Mouse (Mus musculus) cerebellum, adult 11 months (tissue): ENCODE results near the gene Ankmy1.

Experiments
- DNase-seq: peaks from one replicate; pipeline ENCODE4 v3.0.0; 2022

The Ankmy1 gene

DNA sequence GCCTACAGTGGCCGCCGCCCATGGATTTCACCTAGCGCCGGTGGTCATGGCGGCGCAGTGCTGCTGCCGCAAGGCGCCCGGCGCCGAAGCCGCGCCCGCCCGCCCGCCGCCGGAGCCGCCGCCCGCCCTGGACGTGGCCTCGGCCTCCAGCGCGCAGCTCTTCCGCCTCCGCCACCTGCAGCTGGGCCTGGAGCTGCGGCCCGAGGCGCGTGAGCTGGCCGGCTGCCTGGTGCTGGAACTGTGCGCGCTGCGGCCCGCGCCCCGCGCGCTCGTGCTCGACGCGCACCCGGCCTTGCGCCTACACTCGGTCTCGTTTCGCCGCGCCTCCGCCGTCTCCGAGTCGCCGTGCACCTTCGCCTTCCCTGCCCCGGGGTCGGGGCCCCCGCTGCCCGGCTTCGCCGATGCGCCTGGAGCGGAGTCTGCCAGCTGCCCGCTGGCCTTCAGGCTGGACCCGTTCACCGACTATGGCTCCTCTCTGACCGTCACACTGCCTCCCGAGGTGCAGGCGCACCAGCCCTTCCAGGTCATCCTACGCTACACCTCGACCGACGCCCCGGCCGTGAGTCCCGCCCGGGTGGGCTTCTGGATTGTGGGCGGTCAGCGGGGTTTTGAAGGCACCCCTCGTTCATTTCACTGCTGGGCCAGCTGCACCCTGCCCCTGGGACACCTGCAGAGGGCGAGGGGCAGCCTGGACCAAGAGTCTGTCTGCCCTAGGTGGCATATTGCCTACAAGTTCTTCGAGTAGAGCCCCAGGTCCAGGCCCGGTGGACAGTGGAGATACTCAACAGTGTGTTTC lies 8.4 kb upstream of the Ankmy1 start:
- DNase-seq = peak; percentile 79

DNA sequence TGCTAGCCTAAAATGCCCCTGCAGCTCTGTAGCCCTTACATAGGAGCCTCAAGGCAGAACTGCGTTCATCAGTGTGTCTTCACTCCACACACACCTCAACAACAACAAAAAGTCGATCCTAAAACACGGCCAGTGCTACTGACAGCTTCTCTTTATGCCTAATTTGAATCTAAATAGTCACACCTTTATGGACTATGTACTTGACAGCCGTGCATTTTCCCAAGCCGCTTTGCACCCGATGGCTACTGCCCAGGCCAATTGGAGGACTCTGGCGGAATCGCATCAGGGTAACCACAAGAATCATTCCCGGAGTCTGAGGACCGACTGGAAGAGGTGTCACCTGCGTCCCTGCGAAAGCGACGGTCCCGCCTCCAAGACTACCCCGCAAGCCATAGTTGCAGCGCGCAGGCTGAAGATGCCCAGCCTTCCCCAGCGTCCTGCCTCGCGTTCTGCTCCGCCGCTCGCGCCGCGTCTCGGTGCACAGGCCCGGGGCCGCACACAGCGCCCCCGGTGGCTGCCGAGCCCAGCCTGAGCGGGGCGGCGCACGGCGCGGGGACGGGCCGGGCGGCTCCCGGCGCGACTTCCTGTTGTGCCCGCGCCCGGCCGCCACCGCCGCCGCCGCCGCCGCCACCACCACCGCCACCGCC lies 7.7 kb upstream of the Ankmy1 start, which contains the start of gene Rnpepl1:
Rnpepl1 (plus strand) TSS at position 545 of the 647 bp plus-strand sequence.
- peak; percentile 80 for DNase-seq

DNA sequence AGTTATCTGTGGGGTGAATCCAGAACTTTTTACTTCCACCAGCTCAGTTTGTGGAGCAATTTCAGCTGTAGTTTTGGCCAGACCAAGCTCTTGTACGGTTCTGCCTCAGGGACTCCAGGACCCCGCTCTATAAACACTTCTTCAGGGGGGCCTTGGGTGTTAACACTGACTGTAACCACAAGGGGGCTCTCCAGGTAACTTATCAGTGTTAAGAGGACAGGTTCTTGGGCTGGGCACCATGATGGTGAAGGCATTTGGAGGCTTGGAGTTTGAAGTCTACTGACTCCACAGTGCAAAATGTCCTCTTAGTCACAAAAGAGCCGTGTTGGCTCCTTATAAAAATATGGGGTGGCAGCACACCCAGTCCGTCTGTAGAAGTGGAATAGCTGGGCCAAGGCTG lies 6.4 kb upstream of the Ankmy1 start:
- no peak for DNase-seq

DNA sequence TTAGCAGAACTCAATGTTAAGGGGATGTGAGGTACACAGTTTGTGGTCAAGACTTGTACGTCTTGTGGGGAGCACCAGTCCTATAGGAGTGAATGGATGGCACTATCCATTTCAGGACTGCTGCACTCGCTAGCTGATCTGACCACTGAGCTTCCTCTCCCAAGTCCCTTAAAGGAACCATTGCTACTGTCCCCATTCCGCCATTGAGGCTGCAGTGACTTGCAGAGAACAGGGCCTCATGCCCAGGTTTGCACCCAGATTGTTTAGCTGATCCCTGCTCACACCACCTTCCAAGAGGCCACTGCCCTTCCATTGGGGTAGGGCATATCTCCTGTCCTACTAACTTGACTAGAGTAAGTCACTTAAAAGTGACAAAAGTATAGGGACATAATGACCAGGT lies 6.0 kb upstream of the Ankmy1 start:
- DNase-seq = no peak

DNA sequence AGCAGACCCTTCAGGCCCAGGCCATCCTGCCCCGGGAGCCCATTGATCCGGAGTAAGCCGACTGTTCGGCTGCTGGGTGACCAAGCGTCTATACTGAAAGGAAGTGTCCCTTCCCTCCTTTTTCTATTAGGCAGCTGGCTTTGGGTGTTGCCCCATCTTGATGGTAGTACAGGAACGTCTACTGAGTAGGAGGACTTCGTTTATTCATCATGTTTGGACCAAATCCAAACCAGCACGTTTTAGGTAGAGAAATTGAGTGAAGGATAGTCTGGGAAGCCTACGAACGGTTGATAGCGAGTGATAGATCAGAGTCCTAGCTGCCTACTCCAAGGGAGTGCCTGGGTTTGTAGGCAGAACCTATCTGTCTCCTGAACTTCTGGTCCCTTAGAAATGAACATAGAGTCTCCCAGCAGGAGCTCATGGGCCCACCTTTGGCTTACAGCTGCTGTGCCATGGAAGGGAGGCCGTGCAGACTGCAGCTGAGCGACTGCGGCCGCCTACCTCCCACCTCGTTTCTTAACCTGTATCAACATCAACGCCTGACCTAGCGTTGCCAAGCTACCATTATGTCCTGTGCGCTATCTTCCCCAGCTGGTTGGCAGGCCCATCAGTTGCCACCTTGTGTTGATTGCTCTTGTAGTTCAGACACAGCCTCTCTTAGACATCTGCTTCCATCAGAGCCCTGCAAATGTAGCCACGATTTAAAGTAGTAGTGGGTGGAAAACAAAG lies 5.1 kb upstream of the Ankmy1 start:
- DNase-seq = no peak

DNA sequence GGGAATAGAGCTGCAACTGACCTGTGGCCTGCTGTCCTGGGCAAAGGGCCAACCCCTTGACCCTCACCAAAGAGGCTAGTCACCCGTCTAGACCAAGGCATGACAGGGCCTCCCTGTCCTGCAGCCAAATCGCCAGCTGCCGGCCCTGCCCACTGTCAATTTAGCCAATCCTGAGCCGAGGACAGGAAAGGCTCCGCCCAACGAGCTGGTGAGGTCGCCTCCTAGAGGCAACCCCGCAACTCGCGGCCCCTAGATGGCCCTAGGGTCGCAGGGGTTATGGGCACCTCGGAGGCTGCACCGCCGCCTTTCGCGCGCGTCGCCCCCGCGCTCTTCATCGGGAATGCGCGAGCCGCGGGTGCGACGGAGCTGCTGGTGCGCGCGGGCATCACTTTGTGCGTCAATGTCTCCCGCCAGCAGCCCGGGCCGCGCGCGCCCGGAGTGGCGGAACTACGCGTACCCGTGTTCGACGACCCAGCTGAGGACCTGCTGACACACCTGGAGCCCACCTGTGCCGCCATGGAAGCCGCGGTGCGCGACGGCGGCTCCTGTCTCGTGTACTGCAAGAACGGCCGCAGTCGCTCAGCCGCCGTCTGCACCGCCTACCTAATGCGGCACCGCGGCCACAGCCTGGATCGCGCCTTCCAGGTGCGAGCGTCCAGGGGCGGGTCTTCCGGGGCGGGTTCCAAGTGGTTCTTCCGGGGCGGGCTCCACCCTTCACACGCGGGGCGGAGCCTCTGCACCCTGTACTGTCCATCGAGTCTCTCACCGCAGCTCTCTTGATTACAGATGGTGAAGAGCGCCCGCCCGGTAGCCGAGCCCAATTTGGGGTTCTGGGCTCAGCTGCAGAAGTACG lies 4.3 kb upstream of the Ankmy1 start, which contains the start of gene Dusp28:
Dusp28 (plus strand) TSS at position 203 of the 853 bp plus-strand sequence.
- DNase-seq = peak; percentile 88

DNA sequence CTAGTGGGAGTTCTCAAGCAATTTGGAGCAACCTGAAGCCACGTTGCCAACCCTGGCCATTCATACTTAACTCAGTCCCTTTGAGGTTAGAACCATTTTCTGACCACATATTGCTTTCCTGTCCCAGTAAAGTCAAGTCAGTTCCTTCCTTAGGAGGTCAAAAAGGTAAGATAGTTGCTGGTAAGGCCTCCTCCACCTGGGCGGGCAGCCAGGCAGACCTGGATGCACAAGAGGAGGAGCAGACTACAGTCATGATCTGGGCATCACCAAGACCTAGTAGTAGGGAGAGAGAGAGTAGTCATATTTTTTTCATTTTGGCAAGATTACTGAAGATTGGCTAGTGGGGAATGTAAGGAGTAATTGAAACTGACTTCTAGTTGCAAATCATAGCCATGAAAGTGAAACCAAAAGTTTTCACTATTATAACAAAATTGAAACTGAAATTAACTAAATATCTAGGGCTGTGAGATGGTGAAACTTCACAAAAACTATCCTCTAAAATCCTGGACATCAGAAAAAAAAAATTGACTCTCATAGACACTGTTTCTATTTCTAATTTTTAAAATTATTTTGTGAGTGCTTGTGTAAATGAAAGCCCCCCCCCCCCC lies 3.1 kb upstream of the Ankmy1 start:
- DNase-seq = no peak

DNA sequence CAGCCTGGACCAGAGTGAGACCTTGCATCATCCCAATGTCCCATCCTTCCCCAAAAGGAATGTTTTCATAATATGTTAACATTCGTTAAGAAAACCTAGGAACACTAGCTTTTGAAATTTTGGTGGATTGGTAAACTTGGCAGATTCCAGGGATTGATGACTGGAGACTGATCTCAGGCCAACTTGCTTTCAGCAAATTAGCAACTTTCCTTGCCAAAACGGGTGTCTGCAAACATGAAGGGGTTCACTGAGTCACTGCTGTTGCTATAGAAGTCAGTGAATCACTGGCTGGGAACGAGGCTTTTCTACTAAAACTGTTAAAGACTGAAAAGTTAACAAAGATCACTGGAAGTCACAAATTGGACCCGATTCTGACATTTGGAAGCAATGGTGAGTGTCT lies 921 bp upstream of the Ankmy1 start:
- no peak for DNase-seq

DNA sequence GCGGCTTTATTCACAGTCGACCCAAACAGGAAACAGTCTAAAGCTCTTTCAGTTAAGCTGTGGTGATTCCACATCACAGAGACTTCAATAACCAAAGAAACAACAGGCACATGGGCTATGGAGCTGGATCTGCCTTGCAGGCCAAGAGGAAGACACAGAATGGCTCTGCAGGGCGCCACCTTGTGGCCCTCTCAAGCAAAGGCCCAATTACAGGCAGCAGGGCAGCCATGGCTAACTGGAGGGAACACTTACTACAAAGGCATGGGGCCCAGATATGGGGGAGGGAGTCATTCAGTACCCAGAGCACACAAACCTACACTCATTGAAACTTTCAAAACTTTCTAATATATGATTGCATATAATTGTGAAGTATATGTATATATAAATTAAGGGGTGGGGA lies 7.6 kb downstream of the Ankmy1 start:
- DNase-seq = peak; percentile 87

DNA sequence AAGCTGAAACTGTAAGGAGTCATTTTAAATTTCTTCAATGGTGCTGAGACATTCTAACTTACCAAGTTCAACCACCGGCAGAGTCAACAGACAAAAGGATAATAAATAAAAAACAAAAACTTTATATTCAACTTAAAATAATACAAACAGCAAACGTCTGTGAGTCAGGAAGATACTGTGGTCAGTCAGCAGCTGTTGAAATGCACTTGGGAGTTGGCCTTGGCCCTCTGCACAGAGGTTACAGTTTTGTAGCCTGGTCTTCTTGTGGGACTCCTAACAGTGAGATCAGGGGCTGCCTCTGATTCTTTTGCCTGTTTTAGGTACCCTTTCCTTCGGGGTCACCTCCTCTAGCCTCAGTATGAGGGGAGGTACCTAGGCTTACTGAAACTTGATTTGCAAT lies 8.8 kb downstream of the Ankmy1 start:
- DNase-seq = no peak

DNA sequence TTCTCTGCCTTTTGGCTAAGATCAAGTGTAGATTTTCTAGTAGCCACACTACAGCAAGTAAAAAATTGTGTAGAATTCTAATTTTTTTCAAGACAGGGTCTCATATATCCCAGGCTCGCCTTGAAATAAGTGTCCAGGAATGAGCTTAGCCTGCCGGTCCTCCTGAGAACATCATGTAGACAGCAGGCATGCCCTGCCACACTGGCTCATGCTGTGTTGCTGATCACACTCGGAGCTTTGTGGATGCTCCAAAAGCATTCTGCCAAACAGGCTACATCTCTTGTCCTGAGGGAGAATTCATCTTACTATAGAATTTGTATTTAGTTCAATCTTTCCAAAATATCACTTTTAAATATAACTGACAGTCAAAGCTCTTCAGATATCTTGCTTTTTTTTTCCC lies 9.9 kb downstream of the Ankmy1 start:
- no peak for DNase-seq

DNA sequence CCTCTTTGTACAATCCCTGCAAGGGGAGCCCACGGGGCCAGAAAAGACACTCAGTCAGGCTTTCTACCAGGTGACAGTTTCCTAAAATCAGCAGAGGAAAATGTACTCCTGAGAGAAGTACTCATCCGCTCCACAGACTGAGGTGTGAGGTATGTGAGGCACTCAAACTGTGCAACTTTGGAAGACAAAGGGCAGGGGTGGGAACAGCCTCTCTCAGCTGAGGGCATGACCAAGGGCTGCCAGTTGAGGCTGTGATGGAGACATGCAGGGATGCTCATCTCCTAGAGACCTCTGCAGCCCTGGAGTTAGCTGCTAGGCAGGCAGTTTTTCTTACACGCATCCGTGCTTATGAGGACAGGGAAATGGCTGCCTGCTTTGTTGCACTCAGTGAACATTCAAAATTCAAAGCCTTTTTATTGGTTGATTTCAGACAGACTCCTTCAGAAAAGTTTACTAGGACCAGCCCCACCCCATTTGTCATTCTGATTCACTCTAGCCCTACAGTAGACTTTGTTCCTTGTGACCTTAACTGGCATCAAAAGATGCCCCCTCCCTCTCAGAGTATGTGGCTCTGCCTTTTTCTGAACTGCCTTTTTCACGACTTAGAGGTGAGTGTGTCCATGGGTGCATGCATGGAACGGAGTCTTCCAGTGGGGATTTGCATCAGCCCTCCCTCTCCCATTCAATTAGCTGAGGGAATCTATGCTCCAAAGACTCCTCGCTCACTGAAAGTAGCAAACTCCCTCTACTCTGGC lies 13.6 kb downstream of the Ankmy1 start:
- DNase-seq = no peak

DNA sequence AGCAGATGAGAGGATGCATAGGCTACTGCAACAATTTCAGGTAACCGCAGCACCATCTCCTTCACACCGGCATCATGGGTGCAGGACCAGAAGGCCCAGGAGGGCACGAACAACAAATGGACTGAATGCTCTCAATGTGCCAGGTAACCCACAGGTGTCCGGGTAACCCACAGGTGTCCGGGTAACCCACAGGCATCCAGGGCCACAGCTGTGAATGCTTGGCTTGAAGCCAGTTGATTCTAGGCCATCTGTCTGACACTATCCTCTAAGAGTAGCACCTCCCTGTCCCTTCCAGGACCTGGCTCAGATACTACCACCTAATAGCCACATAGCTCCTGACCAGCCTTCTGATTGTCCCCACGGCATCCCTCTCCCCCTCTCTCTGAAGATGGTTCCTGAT lies 20.7 kb downstream of the Ankmy1 start:
- no peak for DNase-seq

DNA sequence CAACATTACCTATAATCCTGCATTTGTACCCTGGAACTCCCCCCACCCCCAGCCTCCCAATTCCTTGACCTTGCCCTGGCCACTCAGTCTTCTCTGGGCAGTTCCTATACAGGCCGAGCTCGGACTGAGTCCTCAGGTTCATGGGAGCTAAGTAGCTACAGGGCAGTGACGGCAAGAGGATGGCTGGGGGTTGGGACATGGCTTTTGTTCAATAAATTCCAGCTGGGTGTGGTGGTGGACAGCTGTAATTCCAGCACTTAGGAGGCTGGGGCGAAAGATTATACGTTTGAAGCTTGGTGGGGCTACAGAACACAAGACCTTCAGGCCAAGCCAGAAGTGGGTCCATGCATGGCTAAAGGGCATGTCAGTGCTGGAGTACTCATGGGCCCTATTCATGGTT lies 22.6 kb downstream of the Ankmy1 start:
- peak; percentile 28 for DNase-seq

DNA sequence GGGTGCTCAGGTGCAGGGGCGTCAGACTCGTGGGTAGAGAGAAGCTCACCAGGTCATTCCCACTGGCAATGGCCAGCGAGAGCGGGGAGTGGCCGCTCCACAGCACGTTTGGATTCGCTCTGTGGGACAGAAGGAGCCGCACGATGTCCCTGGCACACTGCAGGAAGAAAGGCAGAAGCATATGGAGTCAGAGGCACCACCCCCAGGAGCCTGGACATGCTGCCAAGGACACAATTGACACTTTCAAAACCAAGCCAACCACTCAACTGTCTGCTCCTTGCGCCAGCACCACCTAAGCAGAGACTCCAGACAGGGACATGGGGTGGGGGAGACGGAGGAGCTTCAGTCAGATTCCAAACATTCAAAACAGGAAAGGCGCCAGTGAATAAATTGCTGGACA lies 23.4 kb downstream of the Ankmy1 start:
- DNase-seq = peak; percentile 93

DNA sequence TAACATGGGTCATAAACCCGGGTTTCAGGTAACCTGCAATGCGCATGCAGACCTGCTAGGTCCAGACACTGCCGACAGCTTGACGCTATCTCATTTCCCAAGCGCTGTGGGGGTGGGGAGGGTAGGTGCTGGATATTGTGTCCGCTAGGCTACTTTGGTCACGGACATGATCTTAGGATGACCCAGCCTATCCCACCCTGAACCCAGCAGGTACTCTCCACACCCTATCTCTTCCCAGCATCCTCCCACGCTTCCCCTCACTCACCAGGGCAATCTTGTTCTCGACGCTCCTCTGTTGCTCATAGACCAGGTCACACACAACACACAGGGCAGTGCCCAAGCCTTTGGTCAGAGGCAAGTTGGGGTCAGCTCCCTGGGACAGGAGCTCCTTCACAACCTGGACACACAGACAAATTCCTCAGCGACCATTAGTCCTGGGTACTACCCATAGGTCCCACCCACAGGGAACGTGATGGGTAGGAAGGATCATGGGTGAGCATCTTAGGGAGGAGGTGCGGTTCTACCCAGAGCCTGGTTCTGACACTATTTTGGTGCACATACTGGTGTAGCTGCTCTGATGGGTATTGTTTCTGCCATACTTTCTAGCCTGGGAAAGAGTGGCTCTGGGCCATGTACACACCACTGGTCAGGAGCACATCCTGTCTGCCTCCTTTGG lies 24.5 kb downstream of the Ankmy1 start:
- peak; percentile 36 for DNase-seq

DNA sequence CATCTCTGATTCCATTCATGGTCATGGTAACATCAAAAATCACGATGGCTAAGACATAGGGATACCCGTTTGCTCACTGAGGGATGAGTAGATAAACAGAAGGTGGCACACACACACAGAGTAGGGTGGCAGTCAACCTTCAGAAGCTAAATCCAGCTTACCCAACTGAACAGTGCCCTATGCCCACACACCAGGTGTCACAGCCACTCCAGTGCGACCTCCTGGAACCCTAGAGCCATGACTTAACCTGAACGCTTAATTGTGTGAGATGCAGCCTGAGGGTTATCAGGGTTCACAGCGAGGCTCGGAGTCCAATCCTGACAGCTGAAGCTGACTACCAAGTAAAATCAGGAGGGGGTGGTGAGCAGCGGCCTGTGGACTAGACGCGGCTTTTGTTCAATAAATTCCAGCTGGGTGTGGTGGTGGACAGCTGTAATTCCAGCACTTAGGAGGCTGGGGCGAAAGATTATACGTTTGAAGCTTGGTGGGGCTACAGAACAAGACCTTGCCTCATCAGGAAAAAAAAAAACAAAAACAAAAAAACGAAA lies 25.2 kb downstream of the Ankmy1 start:
- DNase-seq = no peak

DNA sequence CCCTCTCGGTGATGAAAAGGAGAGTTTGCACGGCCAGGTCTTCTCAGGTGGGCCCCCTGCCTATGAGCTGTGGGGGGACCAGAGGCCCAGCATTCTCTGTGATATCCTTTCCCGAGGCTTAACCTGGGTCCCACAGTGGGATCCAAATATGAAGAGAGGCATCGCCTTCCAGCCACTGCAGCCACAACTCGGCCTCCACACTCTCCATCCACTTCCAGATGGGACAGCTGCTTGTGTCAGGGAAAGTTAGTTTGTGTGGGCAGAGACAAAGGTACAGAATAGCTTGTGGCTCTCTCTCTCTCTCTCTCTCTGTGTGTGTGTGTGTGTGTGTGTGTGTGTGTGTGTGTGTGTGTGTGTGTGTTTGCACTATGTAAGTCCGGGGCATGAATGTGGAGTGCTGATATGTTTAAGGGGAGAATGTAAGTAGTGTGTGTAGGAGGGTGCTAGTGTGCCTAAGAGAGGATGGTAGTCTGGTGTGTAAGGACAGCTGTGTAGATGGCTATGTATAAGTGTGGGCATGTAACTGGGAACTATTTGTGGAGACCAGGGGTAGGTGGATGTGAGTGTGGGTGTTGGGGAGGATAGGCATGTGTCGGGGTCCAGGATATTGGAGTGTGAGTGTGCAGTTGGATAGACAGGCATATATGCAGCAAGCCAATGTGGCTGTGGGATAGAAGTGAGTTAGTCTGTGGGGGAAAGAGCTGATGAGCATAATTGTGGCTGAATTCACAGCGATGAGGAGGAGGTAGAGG lies 27.2 kb downstream of the Ankmy1 start:
- DNase-seq = no peak

DNA sequence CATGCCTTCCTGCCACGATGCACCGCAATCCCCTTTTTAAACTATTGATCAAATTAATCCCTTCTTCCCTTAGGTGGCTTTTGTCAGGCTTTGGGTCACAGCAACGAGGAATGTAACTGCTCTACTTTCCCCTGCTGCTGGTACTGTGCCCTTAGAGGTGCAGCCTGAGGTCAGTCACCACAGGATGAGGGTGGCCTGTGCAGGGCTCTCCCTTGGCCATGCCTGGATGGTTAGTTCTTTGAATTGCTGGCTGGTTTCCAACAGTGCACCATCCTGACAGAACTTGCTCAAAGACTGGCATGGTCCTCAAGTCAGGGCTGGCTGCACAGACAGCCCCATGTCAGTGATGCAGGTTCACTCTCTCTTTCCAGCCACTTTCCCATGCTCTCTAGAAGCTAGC lies 28.7 kb downstream of the Ankmy1 start:
- no peak for DNase-seq

DNA sequence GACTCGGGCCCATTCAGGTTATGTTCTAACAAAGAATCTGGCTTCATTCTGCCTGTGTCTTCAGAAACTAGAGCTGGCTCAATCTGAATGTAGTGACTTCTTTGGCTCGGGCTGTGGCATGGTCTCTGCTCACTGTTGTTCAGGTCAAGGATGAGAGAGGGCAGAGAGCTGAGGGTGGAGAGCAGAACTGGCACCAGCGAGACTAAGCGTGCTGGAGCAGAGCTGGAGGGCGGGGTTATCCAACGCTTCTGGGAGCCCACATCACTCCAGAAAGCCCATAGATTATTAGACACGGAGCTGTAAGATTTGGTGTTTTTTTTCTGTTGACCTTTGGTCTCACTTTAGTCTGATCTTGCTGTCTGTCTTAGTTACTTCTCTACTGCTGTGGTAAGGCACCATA lies 30.0 kb downstream of the Ankmy1 start:
- no peak for DNase-seq
